Mouse (Mus musculus) lung, postnatal 36 days (tissue): ENCODE data around the gene Plod1.

ENCODE experiments used
- DNase-seq: peaks from one replicate; pipeline ENCODE4 v3.0.0; 2022; ENCODE audit warnings: mixed read lengths

Gene Plod1

GRCm38 (mm10) chr4:147937486-147937885 lies 919 bp upstream of the Plod1 start:
- DNase-seq, result no peak

GRCm38 (mm10) chr4:147937021-147937420 lies 454 bp upstream of the Plod1 start:
- no peak for DNase-seq

- DNase-seq, result no peak
Measured at GRCm38 (mm10) chr4:147935904-147936303, 663 bp downstream of the Plod1 start.

- DNase-seq, result no peak
Measured at GRCm38 (mm10) chr4:147934611-147935010, 2.0 kb downstream of the Plod1 start.

- no peak for DNase-seq
Measured at GRCm38 (mm10) chr4:147934134-147934533, 2.4 kb downstream of the Plod1 start.

GRCm38 (mm10) chr4:147930946-147931345 lies 5.6 kb downstream of the Plod1 start:
- DNase-seq, result no peak

GRCm38 (mm10) chr4:147928540-147928939 lies 8.0 kb downstream of the Plod1 start:
- no peak for DNase-seq

GRCm38 (mm10) chr4:147928136-147928535 lies 8.4 kb downstream of the Plod1 start:
- DNase-seq, result no peak

- DNase-seq, result peak; percentile 81
Measured at GRCm38 (mm10) chr4:147927705-147928104, 8.9 kb downstream of the Plod1 start.

GRCm38 (mm10) chr4:147922341-147922740 lies 14.2 kb downstream of the Plod1 start:
- DNase-seq, result no peak

- no peak for DNase-seq
Measured at GRCm38 (mm10) chr4:147920973-147921372, 15.6 kb downstream of the Plod1 start.

- DNase-seq, result peak; percentile 82
Measured at GRCm38 (mm10) chr4:147918459-147919121, 18.0 kb downstream of the Plod1 start.

- DNase-seq, result peak; percentile 13
Measured at GRCm38 (mm10) chr4:147909486-147909885, 27.1 kb downstream of the Plod1 start.

- no peak for DNase-seq
Measured at GRCm38 (mm10) chr4:147906230-147906629, 30.3 kb downstream of the Plod1 start.

- DNase-seq, result no peak
Measured at GRCm38 (mm10) chr4:147905090-147905659, 31.4 kb downstream of the Plod1 start.

GRCm38 (mm10) chr4:147904313-147905089 lies 32.1 kb downstream of the Plod1 start, which contains the start of gene Mfn2:
Mfn2 (minus strand) TSS chr4:147904704.
- DNase-seq, result peak; percentile 95

- DNase-seq, result no peak
Measured at GRCm38 (mm10) chr4:147903601-147904000, 33.0 kb downstream of the Plod1 start.

GRCm38 (mm10) chr4:147902906-147903500 lies 33.6 kb downstream of the Plod1 start:
- DNase-seq, result no peak

GRCm38 (mm10) chr4:147900452-147900851 lies 36.1 kb downstream of the Plod1 start:
- no peak for DNase-seq

GRCm38 (mm10) chr4:147897348-147897747 lies 39.2 kb downstream of the Plod1 start:
- no peak for DNase-seq

- DNase-seq, result no peak
Measured at GRCm38 (mm10) chr4:147896411-147896810, 40.2 kb downstream of the Plod1 start.

- DNase-seq, result no peak
Measured at GRCm38 (mm10) chr4:147895815-147896330, 40.7 kb downstream of the Plod1 start.

GRCm38 (mm10) chr4:147890341-147890740 lies 46.2 kb downstream of the Plod1 start:
- DNase-seq, result no peak
